Mouse (Mus musculus) kidney, embryonic 16.5 days (tissue): ENCODE measurements around the gene Dennd1c. TPM values are rescaled to one million over a fixed set of nuclear protein-coding genes. Genes with fewer than 3 reads are reported as not detected.

Experiments used
- ATAC-seq: fragments of 200-750 bp; cut with Nextera tagmentation; 2 replicates; pipeline ENCODE4 v1.8.0; 2017; ENCODE audit warnings: moderate TSS enrichment; ENCODE audit not compliant: low FRiP score, low TSS enrichment
- H3K27ac ChIP-seq: fragments of 300-500 bp; sonication (generic); 2 replicates; pipeline ENCODE4 v1.5.1; 2014; ENCODE audit warnings: low read length
- H3K27me3 ChIP-seq: fragments of 300-500 bp; sonication (generic); 2 replicates; pipeline ENCODE4 v1.6.1; 2014; ENCODE audit warnings: low read length, control low read depth, mixed read lengths; ENCODE audit not compliant: insufficient read depth
- H3K36me3 ChIP-seq: fragments of 300-500 bp; sonication (generic); 2 replicates; pipeline ENCODE4 v1.6.1; 2014; ENCODE audit warnings: low read length, control low read depth, mixed read lengths; ENCODE audit not compliant: insufficient read depth
- H3K4me1 ChIP-seq: fragments of 300-500 bp; sonication (generic); 2 replicates; pipeline ENCODE4 v1.6.1; 2014; ENCODE audit warnings: low read length, control low read depth, mixed read lengths; ENCODE audit not compliant: insufficient read depth
- H3K4me2 ChIP-seq: fragments of 300-500 bp; sonication (generic); replicated peaks from 2 replicates; pipeline ENCODE4 v1.6.1; 2014; ENCODE audit warnings: low read depth, low read length
- H3K4me3 ChIP-seq: fragments of 300-500 bp; sonication (generic); 2 replicates; pipeline ENCODE4 v1.5.1; 2014; ENCODE audit warnings: mild to moderate bottlenecking, low read length
- H3K9ac ChIP-seq: fragments of 300-500 bp; sonication (generic); replicated peaks from 2 replicates; pipeline ENCODE4 v1.6.1; 2014; ENCODE audit warnings: low read length
- H3K9me3 ChIP-seq: fragments of 300-500 bp; sonication (generic); 2 replicates; pipeline ENCODE4 v1.6.1; 2016; ENCODE audit warnings: low read length, control low read depth
- WGBS: fragments of 180-500 bp; shearing (Covaris S2); extraction: QIAGEN DNeasy Blood & Tissue Kit; methylation state at CpG from one replicate; pipeline ENCODE4 v1.1.7; 2014; 5-methylcytosine and 5-hydroxymethylcytosine counted together
- polyA plus RNA-seq: library from polyadenylated mRNA; unstranded; fragments of >200 nt; fragmentation: Nextera tagmentation; extraction: Ambion mirVana; gene quantifications from 2 replicates; pipeline ENCODE4 v1.2.1, GENCODE M21; 2015

Gene Dennd1c
- polyA plus RNA-seq, 1 experiment from 2014 or later: 6.8 TPM

DNA sequence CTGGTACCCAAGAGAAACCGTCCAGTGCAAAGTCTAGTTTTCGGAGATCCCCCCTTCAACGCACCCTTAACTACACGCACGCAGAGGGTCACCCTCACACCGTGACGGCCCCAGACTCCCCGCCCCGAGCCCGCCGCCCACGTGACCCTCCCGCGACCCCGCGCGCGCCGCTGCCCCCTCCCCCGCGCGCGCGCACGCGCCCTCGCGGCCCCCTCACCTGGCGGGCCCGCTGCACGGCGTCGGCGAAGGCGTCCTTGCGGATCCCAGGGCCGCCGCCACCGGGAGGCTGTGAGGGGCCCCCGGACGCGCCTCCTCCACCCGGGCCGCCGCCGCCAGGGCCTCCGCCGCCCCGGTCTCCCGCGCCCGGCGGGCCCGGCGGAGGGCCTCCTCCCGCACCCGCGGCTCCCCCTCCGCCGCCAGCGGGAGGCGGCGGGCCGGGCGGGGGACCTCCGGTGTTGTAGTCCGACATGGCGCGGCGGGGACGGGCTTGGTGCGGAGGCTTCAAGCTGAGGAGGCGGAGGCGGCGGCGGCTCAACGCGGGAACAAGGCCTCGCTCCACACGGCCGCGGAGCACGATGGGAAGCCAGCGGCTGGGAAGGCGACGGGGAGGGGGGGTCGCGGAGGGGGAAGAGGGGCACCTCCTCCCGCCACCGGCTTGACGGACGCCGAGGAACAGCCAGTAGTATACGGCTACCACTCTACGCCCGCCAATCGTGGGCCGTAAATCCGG lies 47.2 kb downstream of the Dennd1c start, which contains the start of gene Khsrp:
TSS of gene Khsrp (minus strand) at position 592 of the 730 bp plus-strand sequence.
- Histone ChIP-seq H3K9ac (peak within 1 kb of the TSS; percentile 100), H3K36me3 (peaks cover 24% of the 10 kb centered on the region), H3K4me2 (peak within 1 kb of the TSS; percentile 76), H3K27ac (peak within 1 kb of the TSS; percentile 94), H3K9me3 (no peaks in the 10 kb centered on the region), H3K4me3 (peak within 1 kb of the TSS; percentile 91), H3K27me3 (no peaks in the 10 kb centered on the region), H3K4me1 (peaks cover 18% of the 10 kb centered on the region)
- WGBS: 0% methylated on average over 56 of the region's 99 CpGs
- no peak for ATAC-seq

DNA sequence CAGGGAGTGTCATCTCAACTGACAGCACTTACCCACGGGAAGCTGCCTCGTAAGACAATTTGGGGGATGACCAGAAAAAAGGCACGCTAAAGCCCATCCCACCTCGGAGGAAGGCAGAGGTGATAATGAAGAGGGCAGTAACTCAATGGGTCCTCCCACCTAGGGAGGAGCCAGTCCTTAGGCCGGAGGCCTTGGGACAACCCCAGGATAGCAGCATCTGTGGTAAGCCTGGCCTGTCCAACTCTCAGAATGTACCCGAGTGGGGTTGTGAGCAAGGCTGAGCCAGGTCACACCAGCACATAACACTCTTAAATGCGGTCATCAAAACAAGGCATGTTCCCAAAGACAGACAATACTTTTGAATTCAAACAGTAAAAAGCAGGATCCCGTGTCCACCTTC lies 48.6 kb downstream of the Dennd1c start:
- H3K9me3 ChIP-seq: no peaks in the 10 kb centered on the region
- no peak overlapping the region for H3K27ac ChIP-seq
- peaks cover 37% of the 10 kb centered on the region for H3K36me3 ChIP-seq
- H3K27me3 ChIP-seq: no peaks in the 10 kb centered on the region
- 18% methylated on average over 8 of the region's 8 CpGs for WGBS
- H3K9ac ChIP-seq: peak overlapping the region; percentile 100
- peak overlapping the region; percentile 91 for H3K4me3 ChIP-seq
- ATAC-seq: no peak
- peaks cover 18% of the 10 kb centered on the region for H3K4me1 ChIP-seq
- H3K4me2 ChIP-seq: peak overlapping the region; percentile 76

DNA sequence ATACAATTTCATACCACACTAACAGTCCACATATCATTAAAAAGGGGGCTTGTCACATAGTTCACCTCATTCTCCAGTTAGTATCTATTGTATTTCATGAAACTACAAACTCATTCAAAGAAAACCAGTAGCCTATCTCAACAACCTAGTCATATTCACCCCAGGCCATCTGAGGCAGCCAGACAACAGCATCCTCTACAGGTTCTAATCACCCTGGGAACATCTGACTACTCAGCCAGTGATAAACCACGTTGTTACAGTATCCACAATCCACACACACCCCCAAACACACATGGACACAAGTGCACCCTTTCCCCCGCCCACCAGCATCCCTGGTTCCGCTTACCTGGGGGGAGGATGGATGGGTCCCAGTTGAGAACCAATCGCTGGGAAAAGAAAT lies 50.8 kb downstream of the Dennd1c start:
- no peaks in the 10 kb centered on the region for H3K9me3 ChIP-seq
- peaks cover 16% of the 10 kb centered on the region for H3K4me1 ChIP-seq
- H3K27ac ChIP-seq: no peak overlapping the region
- H3K36me3 ChIP-seq: peaks cover 60% of the 10 kb centered on the region
- H3K9ac ChIP-seq: no peak overlapping the region
- H3K4me3 ChIP-seq: no peak overlapping the region
- no peak overlapping the region for H3K4me2 ChIP-seq
- WGBS: 89% methylated on average over 4 of the region's 4 CpGs
- H3K27me3 ChIP-seq: no peaks in the 10 kb centered on the region
- ATAC-seq: no peak

DNA sequence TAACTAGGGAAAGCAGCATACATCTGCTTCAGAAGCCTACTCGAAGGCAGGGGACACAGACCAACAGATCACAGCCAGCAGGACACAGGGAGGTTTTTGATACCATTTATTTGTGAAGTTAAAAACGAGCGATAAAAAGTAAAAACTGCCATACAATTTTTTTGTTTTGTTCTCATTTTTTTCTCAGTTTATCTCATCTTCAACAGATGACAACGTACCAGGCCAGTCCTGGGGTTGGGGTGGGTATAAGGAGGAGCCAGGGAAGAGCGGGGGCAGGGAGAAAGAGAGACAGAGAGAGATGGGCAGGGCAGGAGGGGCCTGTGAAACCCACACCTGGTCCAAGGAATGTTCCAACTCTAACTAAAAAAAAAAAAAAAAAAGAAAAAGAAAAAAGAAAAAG lies 57.4 kb downstream of the Dennd1c start:
- H3K36me3 ChIP-seq: peaks cover 62% of the 10 kb centered on the region
- H3K27ac ChIP-seq: no peak overlapping the region

DNA sequence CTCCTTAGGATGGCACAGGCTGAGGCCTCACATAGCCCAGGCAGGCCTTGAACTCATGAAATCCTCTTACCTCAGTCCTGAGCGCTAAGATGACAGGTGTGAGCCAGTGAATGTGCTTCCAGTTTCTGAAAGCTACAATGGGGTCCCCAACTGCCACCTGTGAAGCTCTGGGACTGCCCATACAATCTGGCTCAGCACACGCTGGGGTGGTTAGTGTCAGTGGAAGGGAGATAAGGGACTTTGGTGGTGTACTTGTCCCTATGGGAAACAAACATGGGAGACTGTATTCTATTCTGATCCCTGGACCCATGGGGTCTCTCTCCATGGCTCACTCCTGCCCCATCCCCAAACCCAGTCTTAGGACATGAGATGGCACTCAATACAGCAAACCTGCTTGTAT lies 58.6 kb downstream of the Dennd1c start:
- Histone ChIP-seq H3K9me3 (no peaks in the 10 kb centered on the region), H3K36me3 (peaks cover 50% of the 10 kb centered on the region), H3K27ac (no peak overlapping the region), H3K27me3 (no peaks in the 10 kb centered on the region), H3K4me3 (no peak overlapping the region), H3K4me2 (no peak overlapping the region), H3K9ac (no peak overlapping the region), H3K4me1 (no peaks in the 10 kb centered on the region)
- 94% methylated on average over 2 of the region's 2 CpGs for WGBS
- no peak for ATAC-seq

More for the DNA sequence above, 57.4 kb downstream of the Dennd1c start:
- Histone ChIP-seq H3K27me3 (no peaks in the 10 kb centered on the region), H3K4me1 (no peaks in the 10 kb centered on the region), H3K9me3 (no peaks in the 10 kb centered on the region), H3K9ac (no peak overlapping the region), H3K4me2 (no peak overlapping the region), H3K4me3 (no peak overlapping the region)
- 93% methylated on average over 5 of the region's 5 CpGs for whole genome bisulfite sequencing
- ATAC-seq: no peak

Other genes starting within 250 kb of the Dennd1c start
- gene Rfx2, start 247.5 kb downstream of the Dennd1c start, polyA plus RNA-seq: 3.4 and 4.4 TPM in 2 replicates
- gene Acsbg2, start 204.1 kb downstream of the Dennd1c start, polyA plus RNA-seq: not detected in 2 replicates
- gene 1700061G19Rik, start 203.0 kb downstream of the Dennd1c start, polyA plus RNA-seq: 0.24 and 0.58 TPM in 2 replicates
- gene Mllt1, start 143.1 kb downstream of the Dennd1c start, polyA plus RNA-seq: 43.9 and 53.1 TPM in 2 replicates
- not detected in 2 replicates for gene Acer1, start 96.4 kb downstream of the Dennd1c start, polyA plus RNA-seq
- 175 and 178 TPM in 2 replicates for gene Clpp, start 88.2 kb downstream of the Dennd1c start, polyA plus RNA-seq
- 57.4 and 58.0 TPM in 2 replicates for gene Alkbh7, start 81.2 kb downstream of the Dennd1c start, polyA plus RNA-seq
- gene Pspn, start 78.5 kb downstream of the Dennd1c start, polyA plus RNA-seq: 0.64 TPM in 1 of 2 replicates, not detected in the other
- 71.4 and 74.0 TPM in 2 replicates for gene Gtf2f1, start 67.2 kb downstream of the Dennd1c start, polyA plus RNA-seq
- 0.78 and 0.80 TPM in 2 replicates for gene Gm17949, start 67.0 kb downstream of the Dennd1c start, polyA plus RNA-seq
- gene Khsrp, start 47.0 kb downstream of the Dennd1c start, polyA plus RNA-seq: 25.6 and 27.9 TPM in 2 replicates
- gene Slc25a41, start 36.9 kb downstream of the Dennd1c start, polyA plus RNA-seq: not detected in 2 replicates
- gene Crb3, start 19.4 kb downstream of the Dennd1c start, polyA plus RNA-seq: 61.8 and 69.1 TPM in 2 replicates
- gene Slc25a23, start 18.7 kb downstream of the Dennd1c start, polyA plus RNA-seq: 11.2 and 14.0 TPM in 2 replicates
- 25.2 and 31.8 TPM in 2 replicates for gene Tubb4a, start 9.3 kb upstream of the Dennd1c start, polyA plus RNA-seq
- 9.9 and 11.7 TPM in 2 replicates for gene Tnfsf9, start 26.8 kb upstream of the Dennd1c start, polyA plus RNA-seq
- gene Cd70, start 71.3 kb upstream of the Dennd1c start, polyA plus RNA-seq: not detected in 2 replicates
- gene Tnfsf14, start 115.7 kb upstream of the Dennd1c start, polyA plus RNA-seq: 0.09 and 0.19 TPM in 2 replicates
- 1.1 and 2.4 TPM in 2 replicates for gene C3, start 149.6 kb upstream of the Dennd1c start, polyA plus RNA-seq
- 39.0 and 42.8 TPM in 2 replicates for gene Gpr108, start 169.9 kb upstream of the Dennd1c start, polyA plus RNA-seq
- gene Trip10, start 170.9 kb upstream of the Dennd1c start, polyA plus RNA-seq: 52.6 and 55.0 TPM in 2 replicates
- 1.4 and 2.0 TPM in 2 replicates for gene Vav1, start 200.6 kb upstream of the Dennd1c start, polyA plus RNA-seq